Mouse (Mus musculus): ENCODE results near the gene Acvr2a.
A peak's percentile ranks its signal among the peaks of the same experiment; 100 is the strongest.
"Not testable (repeated sequence)": the region's sequence is repeated elsewhere in the genome, so short reads cannot be mapped to it uniquely, and the experiment has no call there.

Acvr2a gene

DNA sequence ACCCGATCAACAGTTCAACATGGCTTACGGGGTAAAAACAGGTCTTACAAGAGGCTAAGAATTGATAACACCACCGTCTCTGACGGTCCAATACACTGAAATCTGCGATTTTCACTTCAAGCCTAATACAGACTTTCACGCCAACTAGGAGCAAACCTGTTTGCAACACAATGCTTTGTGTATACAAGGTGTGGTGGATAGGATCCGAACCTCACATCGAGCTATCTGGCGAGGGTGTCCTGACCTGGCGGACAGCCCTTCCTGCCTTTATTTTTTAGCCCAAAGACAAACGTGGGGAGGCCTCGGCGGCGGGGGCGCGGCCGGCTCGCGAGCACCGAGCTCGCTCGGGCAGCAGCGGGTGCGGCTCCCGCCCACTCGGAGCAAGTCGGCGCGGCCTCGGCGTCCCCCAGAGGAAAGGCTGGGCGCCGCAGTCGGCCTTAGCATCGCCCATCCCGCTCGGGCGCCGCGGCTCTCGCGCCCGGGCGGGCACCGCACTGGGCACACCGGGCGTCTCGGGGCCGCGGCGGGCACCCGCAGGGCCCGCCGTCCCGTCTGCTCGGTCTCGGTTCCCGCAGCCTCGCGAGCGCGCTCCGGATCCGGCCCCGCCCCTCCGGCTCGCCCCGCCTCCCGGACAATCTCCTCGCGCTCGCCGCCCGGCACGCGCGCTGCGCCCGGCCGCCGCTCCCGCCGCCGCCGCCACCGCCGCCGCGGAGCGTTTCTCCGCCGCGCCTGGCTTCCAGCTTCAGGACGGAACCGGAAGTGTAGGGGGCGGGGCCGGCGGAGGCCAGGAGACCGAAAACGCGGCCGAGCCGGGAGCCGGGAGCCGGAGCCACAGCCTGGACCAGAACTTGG is at the start of gene Acvr2a:
Acvr2a (plus strand) TSS at position 739 of the 852 bp plus-strand sequence.
- DNase-seq: peak; percentile 97

DNA sequence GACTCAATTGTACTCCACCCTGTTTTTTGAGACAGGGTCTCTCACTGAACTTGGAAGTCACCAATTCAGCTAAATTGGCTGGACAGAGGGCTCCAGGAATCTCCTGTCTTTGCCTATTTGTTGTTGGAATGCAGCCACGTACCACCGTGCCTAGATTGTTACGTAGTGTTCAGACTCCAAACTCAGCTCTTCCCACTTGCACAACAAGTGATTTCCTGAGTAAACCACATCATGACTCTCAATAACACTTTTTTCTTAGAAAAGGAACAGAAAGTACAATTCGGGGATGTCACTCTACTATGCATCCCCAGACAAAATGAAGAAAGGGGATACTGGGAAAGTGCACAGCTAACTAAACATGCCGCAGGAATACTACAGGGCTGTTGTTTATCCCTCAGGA is 47.4 kb upstream of the Acvr2a start:
- no peak for DNase-seq

DNA sequence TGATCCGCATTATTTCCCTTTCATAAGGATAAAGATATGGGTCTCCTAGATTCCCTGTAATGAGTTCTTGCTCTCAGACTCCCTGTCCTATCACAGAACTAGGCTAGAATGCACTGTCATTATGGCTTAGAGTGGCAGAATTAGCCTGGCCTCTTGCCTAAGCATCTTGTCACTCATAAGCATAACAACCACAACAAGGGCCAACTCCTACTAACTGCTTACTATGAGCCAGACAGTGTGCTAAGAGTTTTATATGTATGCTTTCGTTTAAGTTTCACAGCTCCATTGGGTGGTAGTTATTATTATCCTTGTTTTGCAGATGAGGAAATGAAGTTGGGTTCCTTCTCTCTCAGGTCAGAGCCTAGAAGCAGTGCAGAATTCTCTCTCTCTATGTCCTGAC is 46.1 kb upstream of the Acvr2a start:
- peak in 1 of 2 experiments; percentile 2 for DNase-seq

DNA sequence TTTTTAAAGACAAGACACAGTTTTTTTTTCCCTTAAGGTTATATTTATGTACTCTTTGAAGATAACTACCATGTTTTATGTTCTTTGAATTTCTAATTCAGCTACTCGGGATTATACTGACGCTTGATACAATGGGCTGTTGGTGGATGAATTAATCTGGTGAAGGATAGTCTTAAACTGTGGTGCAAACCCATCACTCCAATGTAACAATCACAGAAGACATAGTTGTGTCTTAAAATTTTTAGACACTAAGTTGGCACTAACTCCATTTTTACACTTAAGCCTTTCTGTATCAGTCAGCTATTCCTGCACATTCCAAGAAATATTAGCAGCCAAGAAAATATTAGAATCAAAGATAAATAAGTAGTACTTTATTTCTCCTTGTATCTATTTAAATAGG is 45.7 kb upstream of the Acvr2a start:
- DNase-seq: no peak

DNA sequence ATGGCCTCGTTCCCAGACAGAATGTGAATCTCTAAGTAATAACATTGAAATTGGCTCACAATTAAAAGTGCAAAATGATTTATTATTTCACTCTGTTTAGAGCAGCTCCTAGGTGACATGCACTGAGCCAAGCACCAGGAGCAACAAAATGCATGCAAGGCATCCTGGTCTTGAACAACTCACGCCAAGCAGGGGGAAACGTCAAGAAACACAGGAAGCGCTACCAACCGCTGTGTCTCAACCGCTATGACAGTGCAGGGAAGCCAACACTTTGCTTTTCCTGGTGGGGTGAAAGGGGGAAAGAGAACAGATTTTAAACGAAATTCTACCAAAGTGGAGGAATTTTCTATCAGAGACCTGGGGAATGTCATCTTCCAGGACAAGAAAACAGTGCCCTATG is 43.8 kb upstream of the Acvr2a start:
- DNase-seq: no peak

DNA sequence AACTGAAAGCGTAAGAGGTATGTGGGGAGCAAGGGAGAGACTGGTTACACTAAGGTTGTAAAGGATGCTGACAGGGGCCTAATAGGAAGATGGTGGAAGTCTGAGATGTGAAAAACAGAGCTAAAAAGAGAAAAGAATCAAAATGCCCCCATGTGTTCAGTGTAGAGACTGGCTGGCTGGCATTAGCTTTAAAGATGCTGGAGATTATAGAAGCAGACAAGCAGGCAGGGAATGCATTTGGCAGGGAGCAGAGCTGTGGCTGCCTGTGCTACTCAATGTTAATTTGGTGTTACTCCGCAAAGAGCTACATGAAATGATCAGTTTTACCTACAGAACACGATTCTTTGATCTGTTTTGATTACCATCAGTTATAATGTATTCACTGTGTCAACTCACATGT is 43.3 kb upstream of the Acvr2a start:
- no peak for DNase-seq

DNA sequence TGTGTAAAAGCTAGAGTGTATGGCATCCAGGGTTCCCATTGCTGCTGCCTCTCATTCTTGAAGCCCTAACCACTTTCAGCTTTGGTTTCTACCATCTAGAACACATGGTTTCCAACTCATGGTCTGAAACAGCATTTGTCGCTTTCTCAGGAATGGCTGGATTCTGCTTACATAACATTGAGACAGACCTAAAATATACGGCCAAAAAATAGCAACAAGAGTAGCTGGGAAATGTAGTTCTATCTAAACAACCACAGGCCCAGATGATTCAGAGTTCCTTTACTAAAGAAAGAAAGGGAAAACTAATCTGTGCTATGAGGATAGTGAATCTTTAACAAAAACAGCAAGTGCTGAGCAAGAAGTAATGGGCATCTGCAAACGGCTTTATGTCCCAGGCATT is 38.6 kb upstream of the Acvr2a start:
- no peak for DNase-seq

DNA sequence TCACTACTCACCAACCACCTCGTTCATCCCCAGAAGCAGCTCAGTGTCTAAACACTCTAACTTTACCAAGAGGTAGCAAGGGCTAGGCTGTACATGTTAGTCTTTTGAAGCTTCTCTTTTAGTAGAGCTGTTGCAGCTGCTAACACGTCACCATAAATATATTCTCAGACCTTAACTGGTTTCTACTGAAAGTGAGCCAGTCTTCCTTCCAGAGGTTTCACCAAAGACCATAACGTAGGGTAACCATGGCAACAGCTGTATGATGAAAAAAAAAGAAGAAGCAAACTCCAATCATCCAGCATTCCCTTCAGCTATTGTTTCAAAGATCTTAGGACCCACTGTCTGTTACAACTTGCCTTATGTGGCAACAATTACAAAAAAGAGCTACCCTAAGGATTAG is 25.0 kb upstream of the Acvr2a start:
- no peak for DNase-seq

DNA sequence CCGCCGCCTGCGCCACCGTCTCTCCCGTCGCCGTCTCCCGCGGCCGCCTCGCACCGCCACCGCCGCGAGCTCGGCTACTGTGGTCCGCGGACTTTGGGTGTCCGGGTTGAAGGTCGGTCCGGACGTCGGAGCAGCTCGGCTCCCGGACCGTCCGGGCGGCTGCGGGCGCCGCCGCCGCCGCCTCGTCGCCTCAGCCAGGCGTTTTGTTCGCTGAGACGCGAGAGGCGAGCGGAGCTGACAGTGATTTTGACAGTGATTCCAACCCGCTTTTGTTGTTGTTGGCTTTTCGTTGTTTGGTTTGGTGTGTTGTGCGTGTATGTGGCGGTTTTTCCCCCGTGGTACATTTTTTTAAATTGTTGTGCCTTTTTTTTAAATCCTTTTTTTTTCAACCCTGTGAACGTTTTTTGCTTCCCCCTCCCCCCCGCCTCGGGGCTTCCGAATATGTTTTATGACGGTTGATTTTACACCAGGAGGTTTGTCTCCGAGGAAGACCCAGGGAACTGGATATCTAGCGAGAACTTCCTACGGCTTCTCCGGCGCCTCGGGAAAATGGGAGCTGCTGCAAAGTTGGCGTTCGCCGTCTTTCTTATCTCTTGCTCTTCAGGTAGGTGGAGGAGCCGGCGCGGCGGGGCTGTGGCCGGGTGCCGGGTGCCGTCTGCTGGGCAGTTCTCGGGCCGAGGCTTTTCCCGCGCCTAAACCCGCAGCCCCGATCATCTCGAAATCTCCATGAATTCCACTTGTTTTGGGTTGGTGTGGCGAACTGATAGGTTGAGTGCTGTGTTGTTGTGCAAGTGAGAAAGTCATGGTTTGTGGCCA is 522 bp downstream of the Acvr2a start:
- peak; percentile 67 to 68 for DNase-seq

DNA sequence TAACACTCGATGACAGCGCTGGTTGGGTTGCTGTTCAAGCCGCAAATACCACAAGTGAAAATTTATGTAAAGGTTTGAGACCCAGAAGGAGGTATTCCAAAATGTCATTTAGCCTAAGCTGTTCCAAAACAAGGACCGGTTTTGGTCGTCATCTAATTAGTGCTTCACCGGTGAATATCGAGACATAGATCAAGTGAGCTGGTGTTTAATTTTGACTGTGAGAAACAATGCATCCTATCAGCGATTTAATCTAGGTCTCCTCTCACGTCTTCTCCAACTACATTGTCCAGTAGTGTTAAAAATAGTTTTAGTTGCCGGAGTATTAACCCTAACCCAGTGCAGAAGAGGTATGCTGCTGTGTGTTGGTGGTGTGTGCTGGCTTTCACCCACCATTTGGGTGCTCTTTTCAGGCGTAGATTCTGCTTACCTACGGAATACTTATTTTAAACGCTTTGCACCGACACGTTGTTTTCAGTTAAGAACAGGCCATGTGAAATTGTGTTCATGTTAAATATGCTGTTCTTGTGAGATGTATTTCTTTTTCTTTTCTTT is 1.2 kb downstream of the Acvr2a start:
- DNase-seq: no peak

DNA sequence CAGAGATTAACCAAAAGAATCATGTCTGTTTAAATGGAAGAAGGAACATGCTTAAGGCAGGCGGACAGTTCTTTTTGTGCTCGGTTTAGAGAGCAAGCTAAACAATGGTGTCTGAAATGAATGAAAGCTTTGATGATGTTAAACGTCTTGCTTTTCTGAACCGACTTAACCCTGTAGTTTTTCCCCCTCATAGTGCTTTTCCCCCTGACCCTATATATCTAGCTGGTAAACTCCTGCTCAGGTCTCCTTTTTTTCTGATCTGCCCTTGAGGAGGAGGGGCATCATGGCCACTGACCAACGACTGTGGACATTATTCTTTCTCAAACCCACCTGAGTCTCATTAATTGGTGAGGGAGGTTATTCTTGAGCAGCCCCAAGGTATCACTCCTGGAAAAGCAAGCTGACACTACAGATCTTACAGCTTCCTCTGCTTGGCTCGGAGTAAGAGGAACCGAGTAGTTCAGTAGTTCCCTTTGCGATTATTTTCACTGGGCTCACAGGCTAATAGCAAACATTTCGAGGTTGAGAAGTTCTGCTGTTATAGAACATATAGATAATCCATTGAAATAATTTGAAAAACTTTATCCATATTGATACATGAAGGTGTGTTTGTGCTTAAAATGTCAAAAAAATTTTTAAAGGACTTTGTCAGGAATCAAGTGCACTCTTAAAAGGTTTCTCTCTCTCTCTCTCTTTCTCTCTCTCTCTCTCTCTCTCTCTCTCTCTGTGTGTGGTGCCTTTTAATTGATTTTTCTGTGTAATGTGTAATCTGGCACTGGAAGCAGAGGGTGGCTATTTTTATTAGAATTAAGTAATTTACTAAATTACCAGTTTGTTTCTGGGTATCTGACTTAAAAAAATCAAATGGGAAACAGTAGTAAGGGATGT is 2.5 kb downstream of the Acvr2a start:
- DNase-seq: no peak

DNA sequence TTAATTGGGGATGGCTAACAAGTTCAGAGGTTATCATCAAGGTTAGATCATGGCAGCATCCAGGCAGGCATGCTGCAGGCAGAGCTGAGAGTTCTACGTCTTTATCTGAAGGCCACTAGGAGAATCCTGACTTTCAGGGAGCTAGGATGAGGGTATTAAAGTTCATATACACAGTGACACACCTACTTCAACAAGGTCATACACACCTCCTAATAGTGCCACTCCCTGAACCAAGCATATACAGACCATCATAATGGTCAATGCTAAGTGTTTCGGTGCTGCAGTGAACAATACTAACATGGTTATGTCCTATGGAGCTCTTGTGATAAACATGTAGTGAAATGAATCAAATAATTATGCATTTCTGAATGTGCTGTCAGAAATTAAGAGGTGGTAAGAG is 12.0 kb downstream of the Acvr2a start:
- no peak for DNase-seq

DNA sequence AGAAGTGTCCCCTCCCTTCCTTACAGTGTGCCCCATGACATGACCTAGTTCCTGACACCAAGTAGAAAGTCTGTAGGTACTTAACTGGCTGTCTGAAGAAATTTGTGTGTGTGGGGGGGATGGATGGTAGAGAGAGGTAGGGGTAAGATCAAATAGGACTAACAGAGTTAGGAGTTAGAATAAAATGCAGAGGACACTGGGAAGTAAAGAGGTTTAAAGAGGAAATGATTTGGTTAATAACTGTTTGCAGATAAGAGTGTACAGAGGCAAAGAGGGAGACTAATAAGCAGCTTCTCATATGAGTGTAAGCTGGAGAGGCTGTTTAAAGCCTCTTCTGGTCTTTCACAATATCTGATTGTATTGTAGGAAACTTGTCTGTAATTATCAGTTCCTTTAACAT is 12.5 kb downstream of the Acvr2a start:
- DNase-seq: no peak

DNA sequence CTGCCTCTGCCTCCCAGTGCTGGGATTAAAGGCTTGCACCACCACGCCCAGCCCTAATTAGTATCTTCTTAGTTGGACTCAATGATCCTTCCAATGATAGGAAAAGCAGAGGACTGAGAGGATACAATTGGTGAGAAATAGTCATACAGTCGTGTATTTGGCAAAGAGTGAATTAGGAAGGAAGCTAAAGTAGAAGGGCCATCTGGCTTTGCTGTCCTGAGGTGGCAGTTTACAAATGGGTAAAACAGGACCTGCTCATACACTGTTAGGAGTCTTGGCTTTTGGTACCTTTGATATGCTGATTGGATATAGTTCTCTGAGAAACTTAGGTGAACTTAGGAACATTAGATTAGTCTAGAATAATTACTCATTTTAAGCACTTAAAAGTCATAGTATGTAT is 16.6 kb downstream of the Acvr2a start:
- no peak for DNase-seq

DNA sequence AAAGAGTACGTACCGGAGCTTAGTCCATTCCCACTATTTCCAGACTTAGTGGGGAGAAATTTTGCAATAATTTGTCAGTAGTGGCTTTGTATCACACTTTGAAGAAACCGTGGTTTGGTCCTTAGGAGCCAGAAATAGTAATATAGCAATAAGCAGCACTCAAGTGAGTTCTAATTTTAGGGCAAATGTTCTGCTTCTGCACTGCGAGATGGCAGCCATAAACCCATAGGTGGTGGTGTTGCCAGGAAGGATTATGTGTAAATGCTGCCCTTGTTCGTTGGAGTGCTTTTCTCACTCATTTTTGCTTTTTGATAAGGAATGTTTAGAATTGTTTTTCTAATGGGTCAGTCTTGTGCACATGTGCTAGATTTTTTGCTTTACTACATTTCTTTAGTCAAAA is 18.4 kb downstream of the Acvr2a start:
- no peak for DNase-seq

DNA sequence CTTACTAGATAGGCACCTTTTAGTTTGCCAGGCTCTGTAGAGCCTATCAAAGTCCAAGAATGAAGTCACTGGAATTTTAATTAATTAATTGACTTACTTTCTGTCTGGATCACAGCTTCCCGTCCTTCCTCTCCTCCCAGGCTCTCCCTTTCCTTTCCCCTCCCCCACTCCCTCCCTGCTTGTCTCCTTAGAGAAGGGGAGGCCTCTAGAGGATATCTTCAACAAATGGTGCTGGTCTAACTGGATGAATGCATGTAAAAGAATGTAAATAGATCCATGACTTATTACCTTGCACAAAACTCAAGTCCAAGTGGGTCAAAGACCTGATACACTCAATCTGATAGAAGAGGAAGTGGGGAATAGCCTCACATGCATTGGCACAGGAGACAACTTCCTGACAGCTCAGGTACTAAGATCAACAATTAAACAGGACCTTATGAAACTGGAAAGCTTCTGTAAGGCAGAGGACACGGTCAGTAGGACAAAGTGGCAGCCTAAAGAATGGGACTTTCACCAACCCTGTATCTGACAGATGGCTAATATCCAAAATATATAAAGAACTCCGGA is 20.1 kb downstream of the Acvr2a start:
- no peak for DNase-seq

DNA sequence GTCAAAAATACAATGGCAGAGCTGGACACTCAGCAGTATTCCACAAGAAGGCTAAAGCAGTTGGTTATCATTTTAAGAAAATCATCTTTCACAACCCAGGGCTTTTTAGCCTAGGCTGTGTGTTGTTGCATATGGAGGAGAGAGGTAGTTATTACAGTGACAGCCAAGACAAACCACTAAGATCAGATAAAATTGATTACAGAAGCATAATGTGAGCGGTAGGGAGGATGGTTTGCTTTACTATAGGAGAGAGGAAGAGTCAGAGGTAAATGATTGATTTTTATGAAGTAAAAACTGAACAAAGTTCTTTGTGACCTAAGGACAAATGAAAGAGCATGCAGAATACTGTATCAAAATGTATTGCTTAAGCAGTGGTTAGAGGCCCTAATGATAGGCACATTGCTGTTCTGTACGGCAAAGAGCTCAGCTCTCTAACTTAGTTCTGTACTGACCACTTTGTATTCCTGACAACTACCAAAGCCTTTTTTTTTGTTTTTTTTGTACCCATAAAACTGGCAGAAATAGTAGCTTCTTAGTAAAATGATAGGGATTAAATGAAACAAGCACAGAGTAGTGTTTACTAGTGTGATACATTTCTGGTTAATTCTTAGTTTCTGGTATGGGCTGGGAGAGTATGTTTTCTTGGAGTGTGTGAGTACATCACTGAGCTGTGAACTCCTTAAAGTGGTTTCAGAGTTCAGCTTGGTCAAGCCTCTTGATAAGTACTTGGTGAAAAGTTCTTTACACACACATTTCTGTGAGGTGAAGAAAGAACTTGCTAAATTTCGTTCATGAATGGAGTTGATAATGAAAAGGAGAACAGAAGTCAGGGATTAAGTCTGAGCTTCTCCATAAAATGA is 27.9 kb downstream of the Acvr2a start:
- no peak for DNase-seq

DNA sequence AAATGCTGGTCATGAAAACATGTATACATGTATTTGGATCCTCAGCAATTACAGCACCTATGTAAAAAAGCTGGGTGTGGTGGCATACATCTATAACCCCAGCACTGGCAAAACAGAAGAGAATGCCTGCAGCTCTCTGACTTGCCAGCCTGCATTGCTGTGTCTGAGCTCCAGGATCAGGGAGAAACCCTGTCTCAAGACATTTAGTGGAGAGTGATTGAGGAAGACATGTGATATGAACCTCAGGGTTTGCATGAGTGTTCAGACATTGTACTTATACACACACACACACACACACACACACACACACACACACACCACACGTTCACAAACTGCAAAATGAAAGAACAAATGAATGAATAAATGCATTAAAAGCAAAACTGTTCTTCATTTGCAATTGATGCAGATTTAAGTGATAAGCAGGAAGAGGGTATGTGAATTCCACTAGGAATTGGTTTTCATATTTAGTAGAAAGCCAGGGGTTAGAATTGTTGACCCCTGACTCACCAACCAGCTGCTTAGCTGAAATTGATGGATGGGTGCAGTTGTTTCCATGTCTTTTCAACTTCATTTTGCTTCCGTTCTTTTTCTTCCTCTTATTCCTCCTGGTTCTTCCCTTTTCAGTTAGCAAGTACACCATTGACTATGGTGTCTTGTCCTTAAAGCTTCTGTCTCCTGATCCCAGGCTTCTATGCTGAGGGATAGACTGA is 32.9 kb downstream of the Acvr2a start:
- no peak for DNase-seq

DNA sequence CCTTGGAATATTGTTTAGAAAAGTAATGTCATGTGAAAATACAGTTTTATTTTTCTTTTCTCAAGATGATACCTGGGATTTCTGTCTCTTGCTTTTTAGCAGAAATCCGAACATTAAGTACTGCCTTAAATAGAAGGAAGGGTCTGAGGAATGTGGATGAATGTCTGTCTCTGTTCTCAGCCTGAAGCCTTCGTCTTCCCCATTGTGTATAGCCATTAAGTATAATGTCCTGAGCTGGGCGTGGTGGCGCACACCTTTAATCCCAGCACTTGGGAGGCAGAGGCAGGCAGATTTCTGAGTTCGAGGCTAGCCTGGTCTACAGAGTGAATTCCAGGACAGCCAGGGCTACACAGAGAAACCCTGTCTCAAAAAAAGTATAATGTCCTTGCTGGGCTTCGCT is 51.7 kb downstream of the Acvr2a start:
- DNase-seq: not testable (repeated sequence)

DNA sequence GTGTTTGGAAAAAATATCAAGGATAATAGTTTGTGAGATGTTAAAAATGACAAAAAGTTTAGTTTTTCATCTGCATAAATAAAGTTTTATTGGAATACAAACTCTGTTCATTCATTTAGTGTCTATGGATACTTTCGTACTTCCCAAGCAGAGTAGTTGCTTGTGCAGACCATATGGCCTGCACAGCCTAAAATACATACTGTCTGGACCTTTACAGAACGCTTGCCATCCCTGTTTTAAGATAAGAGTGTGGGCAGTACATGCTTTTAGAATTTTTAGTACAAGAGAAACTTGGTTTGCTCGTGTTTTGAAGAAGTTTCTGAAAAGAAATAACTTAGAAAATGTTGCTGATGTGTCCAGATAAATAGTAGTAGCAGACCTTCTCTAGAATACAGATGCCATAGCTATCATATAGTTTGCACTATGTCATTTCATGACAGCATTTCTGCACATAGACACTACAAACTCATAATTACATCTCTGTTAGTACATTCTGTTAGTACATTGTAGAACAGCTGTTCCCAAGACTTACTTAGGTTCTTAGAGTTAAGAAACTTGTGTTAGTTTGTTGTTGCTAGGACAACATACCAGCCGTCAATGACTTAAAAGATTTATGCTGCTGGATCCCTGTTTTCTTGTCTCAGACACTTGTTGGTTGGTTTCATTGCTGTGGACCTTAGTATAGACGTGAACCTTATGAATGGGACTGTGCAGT is 54.4 kb downstream of the Acvr2a start:
- no peak for DNase-seq

Measured in cerebellum, postnatal 10 days (tissue).